Mouse (Mus musculus) cortical plate, adult 2 months (tissue): ENCODE measurements around the gene Col4a3bp.

ENCODE experiments used
- CTCF ChIP-seq: fragments of 200-500 bp; IDR thresholded peaks from 2 replicates; pipeline ENCODE4 v1.5.1; 2011; ENCODE audit warnings: mild to moderate bottlenecking, control low read depth, low read length; ENCODE audit not compliant: insufficient read depth; ENCODE audit errors: extremely low read depth
- POLR2A ChIP-seq: fragments of 200-500 bp; IDR thresholded peaks from 2 replicates; pipeline ENCODE4 v1.6.1; 2011; ENCODE audit warnings: mild to moderate bottlenecking, low read length, control low read depth; ENCODE audit not compliant: insufficient read depth; ENCODE audit errors: extremely low read depth

DNA sequence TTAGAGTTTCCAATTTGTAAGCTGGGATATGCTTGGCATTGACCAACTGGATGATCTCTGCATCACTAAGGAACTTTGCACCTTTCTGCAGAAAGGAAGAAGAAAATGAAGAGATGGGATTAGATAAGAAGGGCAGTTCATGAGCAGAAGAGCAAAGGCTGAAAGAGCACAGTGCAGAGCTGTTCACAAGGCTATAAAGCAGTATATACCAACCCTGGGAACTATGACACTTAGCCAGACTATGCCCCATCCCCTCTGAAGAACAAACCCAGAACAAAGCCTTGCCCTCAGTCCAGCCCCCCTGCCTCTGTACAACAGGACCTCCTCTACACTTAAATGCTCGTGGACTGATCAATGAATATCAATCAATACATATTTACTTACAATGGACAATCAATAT, 114.3 kb downstream of the Col4a3bp start:
- TF ChIP-seq POLR2A (no peak), CTCF (no peak)
